Mouse (Mus musculus): ENCODE measurements at regions not wholly inside any gene's neighbourhood (a gene's known extent, or its start where the extent isn't known, plus 50 kb on each side); places are given as distances from the start of the nearest gene placed in this dataset.

GRCm38 (mm10) chr15:62223156-62223840 is 1300.5 kb upstream of the A1bg start:
- DNase-seq (ENCODE audit: low spot score in 2 of 2) = no peak

- DNase-seq (ENCODE audit: low spot score in 2 of 2) = no peak
Observed at GRCm38 (mm10) chr15:62222731-62223130, 1299.9 kb upstream of the A1bg start.

GRCm38 (mm10) chr15:62222201-62222600 is 1299.4 kb upstream of the A1bg start:
- no peak for DNase-seq (ENCODE audit: low spot score in 2 of 2)

- DNase-seq (ENCODE audit: low spot score in 2 of 2) = no peak
Observed at GRCm38 (mm10) chr15:62221024-62221819, 1298.4 kb upstream of the A1bg start.

- no peak for DNase-seq (ENCODE audit: low spot score in 2 of 2)
Observed at GRCm38 (mm10) chr15:62220620-62221019, 1297.8 kb upstream of the A1bg start.

- no peak for DNase-seq (ENCODE audit: low spot score in 2 of 2)
Observed at GRCm38 (mm10) chr15:62219934-62220540, 1297.2 kb upstream of the A1bg start.

- DNase-seq (ENCODE audit: low spot score in 2 of 2) = no peak
Observed at GRCm38 (mm10) chr15:62218346-62219080, 1295.7 kb upstream of the A1bg start.

- no peak for DNase-seq (ENCODE audit: low spot score in 2 of 2)
Observed at GRCm38 (mm10) chr15:62216688-62217477, 1294.1 kb upstream of the A1bg start.

GRCm38 (mm10) chr15:62215616-62216398 is 1293.0 kb upstream of the A1bg start:
- no peak for DNase-seq (ENCODE audit: low spot score in 2 of 2)

GRCm38 (mm10) chr15:62214300-62214699 is 1291.5 kb upstream of the A1bg start:
- no peak for DNase-seq (ENCODE audit: low spot score in 2 of 2)

GRCm38 (mm10) chr15:62212283-62212910 is 1289.6 kb upstream of the A1bg start:
- no peak for DNase-seq (ENCODE audit: low spot score in 2 of 2)

- DNase-seq (ENCODE audit: low spot score in 2 of 2) = peak; percentile 37 to 41
Observed at GRCm38 (mm10) chr15:62209881-62210481, 1287.2 kb upstream of the A1bg start.

- DNase-seq (ENCODE audit: low spot score in 2 of 2) = no peak
Observed at GRCm38 (mm10) chr15:62209296-62209695, 1286.5 kb upstream of the A1bg start.

- no peak for DNase-seq (ENCODE audit: low spot score in 2 of 2)
Observed at GRCm38 (mm10) chr15:62206502-62206902, 1283.7 kb upstream of the A1bg start.

GRCm38 (mm10) chr15:62203951-62204905 is 1281.4 kb upstream of the A1bg start:
- no peak for DNase-seq (ENCODE audit: low spot score in 2 of 2)

- DNase-seq (ENCODE audit: low spot score in 2 of 2) = no peak
Observed at GRCm38 (mm10) chr15:62202781-62203375, 1280.1 kb upstream of the A1bg start.

- DNase-seq (ENCODE audit: low spot score in 2 of 2) = no peak
Observed at GRCm38 (mm10) chr15:62198721-62199120, 1275.9 kb upstream of the A1bg start.

- no peak for DNase-seq (ENCODE audit: low spot score in 2 of 2)
Observed at GRCm38 (mm10) chr15:62198194-62198593, 1275.4 kb upstream of the A1bg start.
